Mouse (Mus musculus) hindbrain, embryonic 11.5 days (tissue): Measurements from ENCODE around the gene Ryr1. TPM values are rescaled to one million over a fixed set of nuclear protein-coding genes. Genes with fewer than 3 reads are reported as not detected.

Source experiments
- ATAC-seq: fragments of 200-750 bp; cut with Nextera tagmentation; 2 replicates; pipeline ENCODE4 v1.8.0; 2017; ENCODE audit warnings: mild to moderate bottlenecking, moderate TSS enrichment, moderate library complexity; ENCODE audit not compliant: low FRiP score
- DNase-seq: peaks from one replicate; pipeline ENCODE4 v3.0.0-alpha.2; 2015; ENCODE audit warnings: low spot score
- H3K27ac ChIP-seq: fragments of 300-500 bp; sonication (generic); 2 replicates; pipeline ENCODE4 v1.5.1; 2014; ENCODE audit warnings: mild to moderate bottlenecking, low read depth, low read length
- H3K27me3 ChIP-seq: fragments of 300-500 bp; sonication (generic); 2 replicates; pipeline ENCODE4 v1.6.1; 2014; ENCODE audit warnings: mild to moderate bottlenecking, low read length, moderate library complexity, mixed read lengths; ENCODE audit not compliant: control insufficient read depth, insufficient read depth
- H3K36me3 ChIP-seq: fragments of 300-500 bp; sonication (generic); 2 replicates; pipeline ENCODE4 v1.6.1; 2014; ENCODE audit warnings: mild to moderate bottlenecking, low read length, moderate library complexity, mixed read lengths; ENCODE audit not compliant: control insufficient read depth, insufficient read depth
- H3K4me1 ChIP-seq: fragments of 300-500 bp; sonication (generic); replicated peaks from 2 replicates; pipeline ENCODE4 v1.6.1; 2014; ENCODE audit warnings: low read length, mixed read lengths; ENCODE audit not compliant: control insufficient read depth, insufficient read depth
- H3K4me2 ChIP-seq: fragments of 300-500 bp; sonication (generic); replicated peaks from 2 replicates; pipeline ENCODE4 v1.6.1; 2014; ENCODE audit warnings: mild to moderate bottlenecking, low read depth, low read length
- H3K4me3 ChIP-seq: fragments of 300-500 bp; sonication (generic); 2 replicates; pipeline ENCODE4 v1.5.1; 2014; ENCODE audit warnings: low read depth, low read length
- H3K9ac ChIP-seq: fragments of 300-500 bp; sonication (generic); 2 replicates; pipeline ENCODE4 v1.6.1; 2014; ENCODE audit warnings: low read depth, low read length
- H3K9me3 ChIP-seq: fragments of 300-500 bp; sonication (generic); 2 replicates; pipeline ENCODE4 v1.6.1; 2016; ENCODE audit warnings: low read length; ENCODE audit not compliant: control insufficient read depth
- WGBS: fragments of 180-500 bp; shearing (Covaris S2); extraction: QIAGEN DNeasy Blood & Tissue Kit; methylation state at CpG from one replicate; pipeline ENCODE4 v1.1.7; 2014; 5-methylcytosine and 5-hydroxymethylcytosine counted together
- polyA plus RNA-seq: library from polyadenylated mRNA; unstranded; fragments of >200 nt; fragmentation: Nextera tagmentation; extraction: Ambion mirVana; gene quantifications from 2 replicates; pipeline ENCODE4 v1.2.1, GENCODE M21; 2014

Gene Ryr1
- polyA plus RNA-seq, 1 experiment from 2014 or later = 1.1 TPM

DNA sequence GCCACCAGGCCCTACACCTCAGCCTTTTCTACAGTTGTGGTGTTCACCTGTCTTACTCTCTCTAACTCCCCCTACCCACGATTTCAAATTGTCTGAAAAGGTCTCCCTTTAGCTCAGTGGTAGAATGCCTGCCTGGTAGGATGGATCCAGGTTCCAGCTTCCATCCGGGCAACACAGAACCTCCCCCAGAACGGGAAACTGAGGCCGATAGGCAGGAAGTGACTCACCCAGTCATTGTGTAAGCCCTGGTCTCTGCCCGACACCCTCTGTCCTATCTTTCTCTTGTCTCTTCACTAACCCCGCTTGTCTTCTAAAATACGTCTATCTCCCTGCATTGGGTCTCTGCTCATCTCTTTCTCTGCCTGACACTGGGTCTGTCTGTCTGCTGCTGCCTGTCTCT is 139.8 kb downstream of the Ryr1 start:
- Histone ChIP-seq H3K9me3 (no peaks in the 10 kb centered on the region), H3K36me3 (no peaks in the 10 kb centered on the region), H3K27me3 (no peaks in the 10 kb centered on the region), H3K4me3 (no peak overlapping the region), H3K4me2 (no peak overlapping the region), H3K27ac (no peak overlapping the region), H3K4me1 (peaks cover 3% of the 10 kb centered on the region; the same call in 1 of the 2 replicates), H3K9ac (no peak overlapping the region)
- DNase-seq (no peak), ATAC-seq (no peak)
- WGBS = 90% methylated on average over 7 of the region's 7 CpGs

DNA sequence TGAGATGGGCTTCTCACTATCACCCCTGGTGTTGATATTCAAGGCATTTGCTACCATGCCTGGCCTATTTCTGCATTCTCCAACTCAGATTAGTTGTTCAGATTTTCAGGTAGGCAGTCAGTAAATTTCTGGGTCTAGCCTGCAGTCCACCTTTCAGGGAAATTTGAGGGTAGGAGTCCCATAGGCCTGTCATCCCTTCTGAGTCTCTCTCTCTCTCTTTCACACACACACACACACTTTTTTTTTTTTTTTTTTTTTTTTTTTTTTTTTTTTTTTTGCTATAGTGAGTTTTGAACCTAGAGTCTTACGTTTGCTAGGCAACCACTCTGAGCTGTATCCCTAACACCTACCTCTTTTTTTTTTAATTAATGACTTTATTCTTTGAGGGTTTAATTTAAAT is 140.5 kb downstream of the Ryr1 start:
- DNase-seq = no peak
- Histone ChIP-seq H3K27me3 (no peaks in the 10 kb centered on the region), H3K4me1 (peaks cover 3% of the 10 kb centered on the region; the same call in 1 of the 2 replicates), H3K4me3 (no peak overlapping the region), H3K4me2 (no peak overlapping the region), H3K9me3 (no peaks in the 10 kb centered on the region), H3K36me3 (no peaks in the 10 kb centered on the region), H3K9ac (no peak overlapping the region), H3K27ac (no peak overlapping the region)
- ATAC-seq = no peak
- 93% methylated on average over 1 of the region's 1 CpGs for WGBS

DNA sequence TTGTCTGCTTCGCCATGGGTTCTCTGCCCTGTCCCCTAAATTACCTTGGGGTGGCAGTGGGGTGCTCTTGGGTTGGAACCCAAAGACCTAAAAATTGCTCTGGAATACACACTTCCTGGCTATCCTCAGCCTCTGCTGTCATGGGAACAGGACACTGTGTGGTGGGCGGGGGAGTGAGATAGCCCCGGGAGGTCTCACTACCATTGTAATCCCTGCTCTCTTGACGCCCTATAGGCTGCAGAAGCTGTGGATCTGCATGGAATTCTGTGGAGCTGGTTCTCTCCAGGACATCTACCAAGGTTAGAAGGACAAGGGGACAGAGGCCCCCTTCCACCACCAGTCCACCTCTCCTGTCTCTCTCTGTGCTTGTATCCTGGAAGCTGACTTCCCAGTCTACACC is 141.1 kb downstream of the Ryr1 start:
- 71% methylated on average over 4 of the region's 4 CpGs for WGBS
- H3K27me3 ChIP-seq = no peaks in the 10 kb centered on the region
- no peak overlapping the region for H3K27ac ChIP-seq
- ATAC-seq (no peak), DNase-seq (no peak)
- no peak overlapping the region for H3K4me2 ChIP-seq
- no peak overlapping the region for H3K4me3 ChIP-seq
- H3K36me3 ChIP-seq = no peaks in the 10 kb centered on the region
- H3K4me1 ChIP-seq = peaks cover 3% of the 10 kb centered on the region; the same call in 1 of the 2 replicates
- H3K9ac ChIP-seq = no peak overlapping the region
- H3K9me3 ChIP-seq = no peaks in the 10 kb centered on the region

DNA sequence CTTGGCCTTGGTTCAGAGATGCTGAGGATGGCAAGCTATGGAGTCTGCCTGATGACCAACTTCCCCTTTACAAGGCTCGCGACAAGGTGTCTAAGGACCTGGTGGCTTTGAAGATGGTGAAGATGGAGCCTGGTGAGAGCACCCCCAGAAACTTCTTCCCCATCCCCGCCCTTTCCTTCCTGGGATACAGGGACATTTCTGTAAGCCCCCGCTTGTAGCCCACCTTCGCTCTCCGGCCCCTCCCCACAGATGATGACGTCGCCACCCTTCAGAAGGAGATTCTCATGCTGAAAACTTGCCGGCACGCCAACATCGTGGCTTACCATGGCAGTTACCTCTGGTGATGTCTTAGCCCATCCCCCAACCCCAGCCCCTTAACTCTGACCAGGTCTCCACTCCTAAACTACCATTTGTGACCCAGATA is 141.8 kb downstream of the Ryr1 start:
- WGBS = 63% methylated on average over 11 of the region's 11 CpGs
- no peak for ATAC-seq
- Histone ChIP-seq H3K27ac (no peak overlapping the region), H3K4me2 (no peak overlapping the region), H3K4me1 (peaks cover 3% of the 10 kb centered on the region; the same call in 1 of the 2 replicates), H3K27me3 (no peaks in the 10 kb centered on the region), H3K36me3 (no peaks in the 10 kb centered on the region), H3K9me3 (no peaks in the 10 kb centered on the region), H3K9ac (no peak overlapping the region), H3K4me3 (no peak overlapping the region)
- no peak for DNase-seq

DNA sequence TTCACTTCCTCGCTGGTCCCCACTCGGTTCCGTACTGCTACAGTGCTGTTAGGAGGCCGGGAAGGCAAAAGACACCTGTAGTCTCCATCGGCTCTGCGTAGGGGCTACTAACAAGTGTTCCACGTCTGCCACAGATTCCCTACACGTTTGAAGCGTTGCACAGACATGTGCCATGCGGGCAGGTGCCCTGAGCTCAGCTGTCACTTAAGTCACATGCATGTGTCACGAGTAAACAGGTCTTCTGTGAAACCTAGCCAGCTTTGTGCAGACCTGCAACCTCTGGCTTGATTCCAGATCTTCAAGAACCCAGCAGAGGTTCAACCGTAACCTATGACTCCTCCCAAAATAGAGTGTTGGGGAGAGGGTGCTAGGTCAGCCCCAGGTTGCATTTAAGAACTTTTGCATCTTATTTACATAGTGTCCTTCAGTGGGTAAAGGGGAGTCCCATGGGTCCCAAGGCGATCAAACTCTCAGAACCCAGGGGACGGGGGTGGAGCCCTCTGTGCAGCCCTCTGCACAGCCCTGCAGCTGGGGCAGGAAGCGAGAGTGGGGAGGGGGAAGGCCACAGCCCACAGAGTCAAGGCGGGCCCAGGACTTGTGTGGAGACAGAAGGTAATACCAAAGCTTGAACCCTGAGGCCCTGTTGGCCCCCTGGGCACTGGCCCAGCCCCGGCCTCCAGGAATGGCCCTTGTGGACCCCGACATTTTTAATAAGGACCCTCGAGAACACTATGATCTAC is 142.5 kb downstream of the Ryr1 start:
- ATAC-seq (peak; percentile 73), DNase-seq (no peak)
- Histone ChIP-seq H3K9ac (peak overlapping the region; percentile 66), H3K4me2 (peak overlapping the region; percentile 60), H3K27me3 (no peaks in the 10 kb centered on the region), H3K36me3 (peaks cover 3% of the 10 kb centered on the region; the same call in 1 of the 2 replicates), H3K4me1 (peaks cover 3% of the 10 kb centered on the region; the same call in 1 of the 2 replicates), H3K27ac (peak overlapping the region; percentile 67; the same call in 1 of the 2 replicates), H3K9me3 (no peaks in the 10 kb centered on the region), H3K4me3 (peak overlapping the region; percentile 69)
- 17% methylated on average over 19 of the region's 19 CpGs for WGBS

DNA sequence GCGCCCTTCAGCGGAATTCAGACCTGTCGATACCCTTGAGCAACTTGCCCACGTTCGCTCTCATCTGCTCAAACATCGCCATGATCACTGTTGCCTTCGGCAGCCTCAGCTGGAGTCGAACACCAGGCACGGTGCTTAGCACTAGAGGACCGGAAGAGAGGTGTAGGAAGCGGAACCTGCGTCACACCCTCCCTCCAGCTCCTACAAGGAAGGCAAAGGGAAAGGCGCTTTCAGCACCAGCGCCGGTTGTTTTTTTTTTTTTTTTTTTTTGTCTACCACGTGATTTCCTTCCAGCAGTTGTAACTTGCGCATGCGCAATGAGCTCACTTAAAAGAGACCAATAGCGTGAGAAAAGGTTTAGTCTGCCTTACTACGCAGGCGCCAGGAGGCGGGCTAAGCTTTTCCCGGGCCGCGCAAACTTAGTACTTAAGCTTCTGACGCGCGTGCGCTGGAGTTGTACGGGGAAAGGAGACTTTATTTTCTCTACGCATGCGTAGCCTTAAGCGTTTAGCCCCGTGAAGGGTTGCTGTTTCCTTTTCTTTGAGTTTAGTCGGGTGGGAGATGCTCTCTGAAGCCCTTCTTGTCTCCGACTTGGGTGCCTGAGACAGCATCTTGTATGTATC is 143.2 kb downstream of the Ryr1 start, which contains the start of the genes Eif3k and Map4k1:
TSS of gene Eif3k (minus strand) at position 214 of the 623 bp plus-strand sequence.
TSS of gene Map4k1 (plus strand) at position 400 of the 623 bp plus-strand sequence.
- Histone ChIP-seq H3K9me3 (no peaks in the 10 kb centered on the region), H3K4me3 (peak within 1 kb of the TSS; percentile 69), H3K27ac (peak within 1 kb of the TSS; percentile 67; the same call in 1 of the 2 replicates), H3K36me3 (peaks cover 8% of the 10 kb centered on the region; the same call in 1 of the 2 replicates), H3K9ac (peak within 1 kb of the TSS; percentile 71), H3K27me3 (no peaks in the 10 kb centered on the region), H3K4me2 (peak within 1 kb of the TSS; percentile 72), H3K4me1 (peaks cover 3% of the 10 kb centered on the region; the same call in 1 of the 2 replicates)
- DNase-seq (peak; percentile 99), ATAC-seq (peak; percentile 96)
- under 1% methylated on average over 36 of the region's 36 CpGs for WGBS

DNA sequence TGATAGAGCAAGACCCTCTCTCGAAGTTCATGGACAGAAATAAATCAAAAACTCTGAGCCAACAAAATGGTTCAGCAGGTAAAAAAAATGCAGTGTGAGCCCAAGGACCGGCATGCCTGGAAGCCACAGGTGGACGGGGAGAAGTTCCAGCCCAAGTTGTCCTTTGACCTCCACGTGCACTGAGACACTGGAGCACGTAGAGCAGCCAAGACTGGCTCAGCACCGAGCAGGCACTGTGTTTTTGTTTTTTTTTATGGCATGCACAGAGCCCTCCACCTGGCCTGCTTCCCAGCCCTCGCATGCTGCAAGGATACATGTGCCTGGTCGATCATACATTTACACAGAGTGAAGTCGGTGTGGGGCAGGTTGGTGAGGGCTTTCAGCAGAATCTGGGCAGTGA is 147.4 kb downstream of the Ryr1 start:
- no peak for ATAC-seq
- Histone ChIP-seq H3K27me3 (no peaks in the 10 kb centered on the region), H3K9ac (no peak overlapping the region), H3K36me3 (peaks cover 22% of the 10 kb centered on the region), H3K4me1 (peaks cover 2% of the 10 kb centered on the region; the same call in 1 of the 2 replicates), H3K27ac (no peak overlapping the region), H3K4me3 (no peak overlapping the region; the same call in 1 of the 2 replicates), H3K9me3 (no peaks in the 10 kb centered on the region), H3K4me2 (no peak overlapping the region)
- 93% methylated on average over 9 of the region's 9 CpGs for WGBS
- DNase-seq = no peak

DNA sequence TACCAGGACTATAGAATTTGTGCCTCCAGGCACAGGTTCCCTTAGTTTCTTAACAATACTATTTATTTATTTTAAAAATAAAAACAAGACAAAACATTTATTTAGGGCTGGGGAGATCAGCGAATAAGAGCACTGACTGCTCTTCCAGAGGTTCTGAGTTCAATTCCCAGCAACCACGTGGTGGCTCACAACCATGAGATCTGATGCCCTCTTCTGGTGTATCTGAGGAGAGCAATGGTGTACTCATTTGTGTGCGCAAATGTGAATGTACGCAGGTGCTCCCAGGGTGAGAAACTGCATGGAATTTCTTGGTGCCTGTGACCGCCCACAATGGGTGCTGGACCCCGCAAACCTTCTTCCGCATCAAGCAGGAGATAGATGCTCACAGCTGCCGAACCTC is 152.0 kb downstream of the Ryr1 start:
- Histone ChIP-seq H3K9ac (no peak overlapping the region), H3K36me3 (peaks cover 22% of the 10 kb centered on the region), H3K4me3 (no peak overlapping the region), H3K27me3 (no peaks in the 10 kb centered on the region), H3K4me2 (no peak overlapping the region), H3K9me3 (no peaks in the 10 kb centered on the region), H3K27ac (no peak overlapping the region), H3K4me1 (no peaks in the 10 kb centered on the region)
- WGBS = 85% methylated on average over 8 of the region's 8 CpGs
- DNase-seq (peak; percentile 27), ATAC-seq (no peak)
